Mouse (Mus musculus): Measurements from ENCODE around the gene Cacna2d3.

Gene Cacna2d3

DNA sequence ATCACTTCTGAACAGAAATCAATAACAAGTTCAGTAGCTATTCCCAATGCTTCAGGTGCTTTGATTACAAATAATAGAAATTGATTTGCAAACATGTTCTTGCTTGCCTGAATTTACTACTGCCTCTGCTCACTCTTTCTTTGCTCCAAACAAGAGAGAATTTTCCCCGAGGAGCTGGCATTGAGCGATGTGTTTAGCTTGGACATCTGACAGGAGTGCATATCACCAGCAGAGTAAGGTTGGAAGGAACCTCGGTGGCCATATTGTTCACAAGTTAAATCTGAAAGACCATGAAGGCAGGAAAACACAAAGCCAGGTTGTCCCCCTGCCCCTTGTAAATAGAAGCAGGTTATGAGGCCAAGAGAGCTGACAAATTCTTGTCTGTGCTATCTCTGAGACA, 561.9 kb downstream of the Cacna2d3 start:
- no peak for DNase-seq (ENCODE audit: low spot score)

DNA sequence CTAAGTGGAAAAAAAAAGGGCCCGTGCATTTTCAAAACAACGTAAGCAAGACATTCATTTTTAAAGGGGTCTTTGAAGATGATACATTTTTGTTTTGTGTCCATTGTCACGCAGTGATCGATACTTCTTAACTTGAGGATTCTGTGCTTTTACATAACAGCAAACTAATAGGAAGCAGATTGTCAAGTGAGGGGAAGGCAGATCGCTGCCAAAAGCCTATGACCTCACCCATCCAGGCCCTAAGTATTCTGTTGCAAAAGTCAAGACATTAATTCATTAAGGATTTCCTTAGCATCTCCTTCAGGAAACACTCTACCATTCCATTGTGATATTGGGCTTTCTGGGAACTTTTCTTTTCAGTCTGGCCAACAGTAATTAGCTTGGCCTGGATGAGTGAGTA, 564.6 kb downstream of the Cacna2d3 start:
- DNase-seq (ENCODE audit: low spot score), result no peak

DNA sequence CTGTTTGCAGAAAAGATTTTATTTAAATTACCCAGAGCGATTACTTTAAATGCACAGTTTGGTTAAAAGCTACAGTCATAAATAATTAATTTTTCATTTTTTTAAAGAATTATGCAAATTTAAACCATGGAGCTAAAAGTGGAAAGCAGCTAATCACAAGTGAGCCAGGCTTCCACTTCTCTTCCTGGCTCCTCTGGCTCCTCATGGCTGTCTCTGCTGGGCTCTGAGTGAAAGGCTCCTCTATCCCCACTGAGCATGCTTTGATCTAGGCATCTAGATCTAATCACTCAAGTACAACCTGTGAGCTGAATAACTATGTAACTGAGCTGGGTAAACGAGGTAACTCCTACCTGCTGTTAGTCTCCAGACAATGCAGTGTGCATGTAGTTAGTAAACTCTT, 577.5 kb downstream of the Cacna2d3 start:
- DNase-seq (ENCODE audit: low spot score), result no peak

DNA sequence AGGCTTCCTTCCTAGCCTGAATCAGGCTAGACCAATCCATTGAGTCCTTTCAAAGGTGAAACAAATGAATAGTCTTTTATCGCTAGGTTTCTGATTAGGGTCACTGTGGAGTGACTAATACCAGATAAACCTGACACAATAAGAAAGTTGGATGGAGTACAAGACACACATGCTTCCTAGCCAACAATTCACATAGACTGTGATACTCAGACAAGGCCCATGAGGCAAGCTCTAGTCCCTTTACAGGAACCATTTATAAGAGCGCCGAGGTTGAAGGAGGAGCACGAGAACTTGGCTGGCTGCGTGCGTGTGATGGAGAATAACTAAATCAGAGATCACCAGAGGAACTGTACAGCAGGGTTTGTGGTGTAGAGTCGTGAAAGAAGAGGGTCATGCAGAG, 584.0 kb downstream of the Cacna2d3 start:
- no peak for DNase-seq (ENCODE audit: low spot score)

DNA sequence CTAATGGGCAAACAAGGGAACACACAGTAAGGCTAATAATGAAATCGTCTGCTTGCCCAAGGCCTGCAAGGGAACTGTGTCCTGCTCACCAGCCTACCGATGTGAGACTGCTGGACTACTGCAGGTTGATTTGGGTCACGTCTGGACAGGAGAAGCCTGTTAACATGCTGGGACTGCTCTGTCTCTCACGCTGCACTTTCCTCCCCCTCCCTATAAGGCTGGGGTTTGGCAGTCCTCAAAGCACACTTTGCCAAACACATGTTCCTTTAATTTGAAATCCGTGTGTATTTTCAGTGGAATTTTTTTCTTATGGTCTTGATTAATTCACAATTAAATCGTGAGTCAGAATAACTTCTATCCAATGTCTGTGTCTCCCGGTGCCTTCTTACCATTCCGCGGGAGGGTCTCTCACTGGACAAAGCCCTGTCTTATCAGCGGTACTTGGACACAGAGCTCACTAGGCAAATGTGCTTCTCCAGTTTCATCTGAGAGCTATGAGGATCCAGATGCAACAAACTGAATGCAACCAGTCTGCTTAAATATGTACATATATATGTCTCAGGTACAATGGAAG, 584.6 kb downstream of the Cacna2d3 start:
- no peak for DNase-seq (ENCODE audit: low spot score)

DNA sequence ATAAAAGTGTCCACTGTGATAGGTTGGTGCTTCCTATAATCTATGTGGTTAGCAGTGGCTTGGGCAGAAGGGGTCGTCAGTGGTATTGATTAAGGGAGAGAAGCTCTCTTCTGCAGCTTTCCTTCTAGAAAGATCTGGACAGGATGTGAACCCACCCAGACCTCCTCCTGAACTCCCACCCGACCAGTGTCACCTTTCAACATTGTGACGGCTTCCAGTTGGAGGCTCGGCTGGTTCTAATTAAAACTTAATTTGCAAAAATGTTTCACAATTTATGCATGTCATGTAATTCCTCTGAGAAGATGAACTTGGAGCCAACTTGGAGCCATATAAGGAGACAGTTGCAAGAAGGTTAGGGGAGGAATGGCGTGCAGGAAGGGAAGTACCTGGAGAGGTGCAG, 586.8 kb downstream of the Cacna2d3 start:
- DNase-seq (ENCODE audit: low spot score), result no peak

DNA sequence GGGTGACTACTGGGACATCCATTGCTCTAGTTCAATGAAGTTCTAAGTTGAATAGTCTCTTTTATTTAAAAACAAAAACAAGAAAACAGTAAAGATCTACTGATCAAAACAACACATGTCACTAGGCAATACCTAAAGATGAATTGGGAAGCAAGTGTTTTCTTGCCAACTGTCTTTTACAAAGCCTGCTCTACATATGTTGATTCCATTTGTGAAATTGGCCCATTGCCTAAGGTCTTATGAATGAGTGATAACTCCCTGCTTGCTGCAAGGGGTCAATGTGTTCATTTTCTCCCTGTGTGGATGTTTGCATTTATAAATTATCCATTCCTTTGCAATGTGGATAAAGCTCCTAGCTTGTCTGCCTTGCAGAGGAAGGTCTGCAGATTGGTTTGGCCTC, 591.2 kb downstream of the Cacna2d3 start:
- DNase-seq (ENCODE audit: low spot score), result no peak

DNA sequence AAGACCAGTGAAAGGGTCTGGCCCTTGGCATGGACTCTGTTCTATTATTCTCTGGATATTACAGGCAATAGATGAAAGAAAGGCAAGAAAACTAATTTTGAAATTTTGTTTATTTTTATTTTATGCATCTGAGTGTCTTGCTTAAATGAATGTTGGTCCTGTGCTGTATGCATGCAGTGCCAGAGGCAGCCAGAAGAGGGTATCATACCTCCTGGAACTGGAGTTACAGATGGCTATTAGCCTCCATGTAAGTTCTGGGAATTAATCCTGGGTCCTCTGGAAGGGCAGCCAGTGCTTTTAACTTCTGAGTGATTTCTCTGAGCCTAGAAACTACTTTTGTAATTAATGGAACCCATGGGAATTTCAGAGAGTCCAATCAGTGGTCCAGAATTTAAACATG, 597.8 kb downstream of the Cacna2d3 start:
- no peak for DNase-seq (ENCODE audit: low spot score)

DNA sequence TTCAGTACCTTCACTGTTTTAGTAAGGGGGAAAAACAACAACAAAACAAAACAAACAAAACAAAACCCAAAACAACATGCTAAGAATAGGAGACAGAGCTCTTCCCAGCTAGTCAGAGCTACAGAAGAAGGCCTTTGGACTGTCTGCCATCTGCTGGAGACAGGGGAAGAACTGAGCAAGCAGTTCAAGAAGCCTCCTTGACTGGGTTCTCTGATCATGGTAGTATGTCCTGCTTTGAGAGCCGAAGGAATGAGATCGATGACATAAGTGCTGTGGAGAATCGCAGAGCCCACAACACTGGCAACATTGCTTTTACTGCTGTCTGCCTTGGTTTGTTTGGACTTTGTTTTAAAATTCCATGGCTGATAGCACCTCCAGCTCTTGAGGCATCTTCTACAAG, 598.9 kb downstream of the Cacna2d3 start:
- DNase-seq (ENCODE audit: low spot score), result no peak

DNA sequence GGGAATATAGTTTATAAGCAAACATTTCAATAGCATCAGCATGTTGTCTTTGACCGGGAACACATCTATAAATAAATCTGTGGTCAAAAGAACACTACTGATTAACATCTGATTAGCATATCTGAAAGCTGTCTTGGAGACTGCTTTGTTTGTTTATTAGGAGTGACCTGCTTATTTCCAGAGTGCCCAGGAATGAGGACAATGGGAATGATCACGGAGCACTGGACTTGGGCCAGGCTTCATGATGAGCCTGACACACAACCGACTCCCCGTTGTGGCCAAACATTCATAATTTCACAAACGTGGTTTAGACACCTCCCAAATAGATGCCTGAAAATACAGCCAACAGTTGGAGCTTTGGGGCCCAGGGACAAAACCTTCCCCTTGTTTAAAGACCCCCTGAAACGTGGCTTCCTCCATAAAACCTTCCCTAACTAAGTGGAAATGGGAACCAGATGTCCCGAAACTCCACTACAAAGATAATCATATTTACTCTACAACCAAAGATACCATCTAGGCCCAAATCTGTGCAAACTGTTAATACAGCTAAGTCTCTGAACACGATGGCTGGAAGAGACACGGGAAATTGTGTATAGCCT, 607.7 kb downstream of the Cacna2d3 start:
- no peak for DNase-seq (ENCODE audit: low spot score)

DNA sequence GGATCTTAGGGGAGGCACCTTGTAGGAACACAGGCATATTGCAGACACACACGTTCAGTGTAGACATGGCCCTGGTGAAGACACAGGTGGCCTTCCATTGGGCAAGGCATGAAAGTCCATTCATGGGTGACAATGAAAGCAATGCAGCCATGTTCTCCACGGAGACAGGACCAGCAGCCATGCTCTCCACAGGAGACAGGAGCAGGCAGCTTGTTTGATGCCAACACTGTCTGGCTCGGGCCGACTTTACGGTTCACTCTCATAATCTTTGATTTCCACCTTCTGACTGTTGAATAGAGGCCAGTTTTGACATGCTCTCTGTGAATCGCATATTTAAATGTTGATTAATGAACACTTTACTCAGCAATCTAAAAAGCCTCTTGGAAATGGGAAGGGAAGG, 610.0 kb downstream of the Cacna2d3 start:
- no peak for DNase-seq (ENCODE audit: low spot score)

DNA sequence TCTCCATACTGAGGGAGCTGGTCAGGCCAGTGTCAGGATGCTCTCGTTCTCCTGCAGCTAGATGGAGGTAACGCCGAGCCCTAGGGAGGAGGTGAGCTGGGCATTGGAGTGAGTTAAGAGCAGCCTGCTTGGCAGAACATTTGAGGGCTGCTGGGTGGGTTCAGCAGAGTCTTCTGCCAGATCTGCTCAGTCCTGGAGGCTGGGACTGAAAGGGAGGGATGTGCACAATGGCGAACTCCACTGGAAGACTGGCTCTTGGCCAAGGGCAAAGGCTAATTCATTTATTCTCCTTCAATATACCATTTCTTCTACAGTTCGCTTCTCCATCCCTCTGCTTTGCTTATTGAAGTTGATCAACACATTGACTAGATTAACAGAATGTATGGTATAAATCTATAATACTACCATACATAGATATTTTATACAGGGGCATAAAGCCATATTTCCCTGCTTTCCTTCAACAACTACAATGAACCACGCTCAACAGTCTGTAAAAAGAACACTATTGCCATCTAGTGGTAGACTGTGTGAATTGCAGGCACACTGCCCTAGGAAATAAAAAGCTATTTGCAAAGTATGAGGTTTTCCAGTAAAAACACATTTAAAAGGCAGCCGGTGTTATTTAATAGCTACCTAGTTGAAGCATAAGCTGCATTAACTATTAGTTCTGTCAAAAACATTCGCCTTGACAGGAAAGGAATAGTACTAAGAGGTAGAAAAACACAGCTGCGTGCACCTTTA, 611.1 kb downstream of the Cacna2d3 start:
- DNase-seq (ENCODE audit: low spot score), result no peak

DNA sequence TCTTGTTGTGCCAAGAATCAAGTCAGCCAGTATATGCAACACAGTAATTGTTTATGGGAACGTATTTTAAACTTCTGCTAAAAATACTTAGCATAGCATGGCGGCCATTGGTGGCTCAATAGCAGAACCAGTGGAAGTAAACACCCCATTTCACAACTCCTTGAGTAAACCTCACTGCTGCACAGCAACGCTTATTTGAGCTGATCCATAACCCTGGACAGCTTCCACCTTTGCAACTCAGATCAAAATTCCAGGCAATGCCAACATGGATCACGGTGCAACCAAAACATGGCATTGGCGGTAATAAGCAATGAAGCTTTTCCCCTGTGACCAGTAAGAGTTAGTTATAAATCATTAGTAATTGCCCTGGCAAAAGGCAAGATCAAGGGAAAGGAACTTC, 614.2 kb downstream of the Cacna2d3 start:
- no peak for DNase-seq (ENCODE audit: low spot score)

DNA sequence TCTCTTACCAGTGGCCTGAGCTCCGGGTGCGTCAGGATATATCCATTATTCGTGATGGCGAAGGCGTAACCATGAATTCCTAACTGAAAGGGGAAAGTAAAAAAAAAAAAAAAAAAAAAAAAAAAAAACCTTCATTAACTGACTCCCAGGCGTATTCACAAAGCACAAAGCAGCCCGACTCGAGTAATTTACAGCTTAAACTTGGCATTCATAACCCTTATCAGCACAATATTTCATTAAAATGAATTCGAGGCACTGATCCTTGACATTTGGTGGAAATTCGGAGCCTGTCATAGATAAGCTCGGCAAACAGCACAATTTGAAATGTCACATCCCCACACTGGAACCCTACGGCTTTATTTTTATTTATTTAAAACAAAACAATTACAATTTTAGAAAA, 623.9 kb downstream of the Cacna2d3 start:
- DNase-seq (ENCODE audit: low spot score), result no peak

DNA sequence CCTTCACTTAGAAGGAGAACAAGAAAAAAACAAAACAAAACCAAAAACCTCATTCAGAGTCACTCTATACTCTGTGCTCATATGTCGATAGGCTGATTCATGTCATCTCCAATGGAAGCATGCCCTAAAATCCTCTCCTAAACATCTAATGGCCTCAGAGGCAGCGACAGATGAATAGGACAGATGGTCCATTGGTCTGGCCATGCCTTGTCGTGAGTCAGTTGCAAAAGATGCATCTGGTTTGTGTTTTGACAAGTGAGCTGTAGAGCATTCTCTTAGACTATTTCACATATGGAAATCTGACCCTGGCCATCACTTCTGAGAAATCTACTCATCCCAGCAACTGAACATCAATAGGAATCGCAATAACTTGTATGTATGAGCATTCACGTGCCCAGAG, 626.2 kb downstream of the Cacna2d3 start:
- DNase-seq (ENCODE audit: low spot score), result no peak

DNA sequence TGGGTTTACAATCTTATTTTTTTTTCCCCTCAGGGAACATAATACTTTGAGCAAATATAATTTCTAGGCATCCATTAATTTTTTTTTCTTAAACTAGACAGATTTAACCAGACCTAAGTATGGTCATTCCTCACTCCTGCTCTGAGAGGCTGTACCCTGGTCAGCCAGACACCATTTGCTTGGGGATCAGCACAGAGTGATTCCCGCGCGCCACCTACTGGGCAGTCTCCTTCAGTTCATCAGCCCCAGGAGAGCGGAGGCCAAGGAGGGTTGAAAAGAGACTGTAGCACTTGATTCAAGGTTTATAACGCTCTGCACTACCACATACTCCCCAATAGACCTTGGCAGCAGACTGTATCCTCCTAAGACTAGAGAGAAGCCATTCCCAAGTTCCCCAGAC, 631.6 kb downstream of the Cacna2d3 start:
- DNase-seq (ENCODE audit: low spot score), result peak; percentile 33

DNA sequence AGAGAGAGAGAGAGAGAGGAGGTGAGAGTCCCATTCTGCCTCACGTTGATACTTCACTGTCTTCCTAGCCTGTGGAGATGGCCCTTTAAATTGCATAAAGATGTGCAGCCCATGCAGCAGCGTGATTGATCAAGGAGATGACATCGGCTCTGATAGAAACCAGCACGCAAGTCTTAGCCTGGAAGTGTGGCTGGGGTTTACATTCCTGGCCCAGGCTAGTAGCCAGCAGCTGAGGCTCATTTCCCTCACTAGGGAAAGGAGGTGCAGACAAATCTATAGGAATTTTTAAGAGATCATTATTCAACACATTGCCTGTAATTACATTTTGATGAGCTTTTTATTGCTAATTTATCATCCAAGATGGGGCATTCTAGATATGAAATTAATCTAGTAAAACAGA, 635.1 kb downstream of the Cacna2d3 start:
- DNase-seq (ENCODE audit: low spot score), result no peak

DNA sequence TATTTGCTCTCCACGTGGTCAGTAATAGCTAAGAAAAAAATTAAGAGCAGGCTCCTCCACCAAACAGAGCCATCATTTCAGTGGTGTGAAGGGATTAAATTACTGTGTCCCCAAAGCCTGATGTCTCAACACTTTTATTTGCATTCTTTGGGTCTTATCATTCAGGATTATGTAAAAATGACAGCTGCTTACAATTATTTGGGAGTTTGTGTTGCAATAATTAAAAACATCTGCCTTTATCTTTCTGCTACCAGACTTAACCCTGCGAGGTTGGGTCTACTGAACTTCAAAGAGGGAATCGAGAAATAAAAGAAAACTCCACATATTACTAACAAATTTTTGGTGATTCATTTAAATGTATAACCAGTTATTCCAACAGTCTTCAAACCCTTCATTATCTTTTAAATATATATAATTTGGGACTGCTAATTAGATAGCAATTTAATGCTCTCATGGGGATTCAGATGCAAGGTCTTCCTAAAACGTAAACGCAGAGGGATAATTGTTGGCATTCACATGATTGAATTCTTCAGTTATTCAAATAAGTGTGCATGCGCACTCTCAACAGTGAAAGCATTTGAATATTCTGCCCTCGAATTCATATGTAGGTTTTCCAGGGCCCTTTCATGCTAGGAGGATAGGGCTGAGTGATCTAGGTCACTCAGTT, 636.0 kb downstream of the Cacna2d3 start:
- DNase-seq (ENCODE audit: low spot score), result no peak

DNA sequence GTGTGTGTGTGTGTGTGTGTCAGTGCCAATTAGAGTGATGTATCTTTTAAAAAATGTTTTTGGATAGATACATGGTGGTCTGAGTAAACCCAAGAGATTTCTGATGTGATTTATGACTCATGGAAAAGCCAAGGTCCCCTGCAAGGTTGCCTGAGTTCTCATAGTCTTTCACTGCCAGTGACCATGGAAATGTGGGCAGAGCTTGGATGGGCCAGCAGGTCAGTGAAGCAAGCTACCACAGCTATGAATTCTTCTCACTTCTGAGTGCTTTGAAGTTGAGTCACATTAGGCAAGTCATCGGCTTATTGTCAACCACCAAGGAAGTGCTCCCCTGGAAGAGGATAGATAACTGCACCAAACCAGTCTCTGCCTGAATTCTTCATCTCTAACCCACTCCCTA, 639.5 kb downstream of the Cacna2d3 start:
- no peak for DNase-seq (ENCODE audit: low spot score)

DNA sequence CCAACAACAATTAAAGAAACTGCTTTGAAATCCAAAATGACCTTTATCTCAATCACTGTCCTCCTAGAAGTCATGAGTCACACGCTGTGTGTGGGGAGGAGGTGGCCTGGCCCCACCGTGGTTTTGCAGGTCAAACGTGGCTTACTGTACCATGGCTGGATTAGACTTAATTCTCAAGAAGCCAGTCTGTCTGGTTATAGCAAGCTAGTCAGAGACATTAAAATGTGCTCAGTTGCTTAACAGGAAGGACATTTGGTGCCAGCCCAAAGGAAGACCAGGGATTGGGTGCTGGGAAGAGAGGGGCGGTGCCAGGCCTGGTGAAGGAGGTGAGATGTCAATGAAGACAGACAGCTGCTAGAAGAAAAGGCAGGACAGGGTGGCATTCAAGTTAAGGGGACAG, 641.0 kb downstream of the Cacna2d3 start:
- no peak for DNase-seq (ENCODE audit: low spot score)

DNA sequence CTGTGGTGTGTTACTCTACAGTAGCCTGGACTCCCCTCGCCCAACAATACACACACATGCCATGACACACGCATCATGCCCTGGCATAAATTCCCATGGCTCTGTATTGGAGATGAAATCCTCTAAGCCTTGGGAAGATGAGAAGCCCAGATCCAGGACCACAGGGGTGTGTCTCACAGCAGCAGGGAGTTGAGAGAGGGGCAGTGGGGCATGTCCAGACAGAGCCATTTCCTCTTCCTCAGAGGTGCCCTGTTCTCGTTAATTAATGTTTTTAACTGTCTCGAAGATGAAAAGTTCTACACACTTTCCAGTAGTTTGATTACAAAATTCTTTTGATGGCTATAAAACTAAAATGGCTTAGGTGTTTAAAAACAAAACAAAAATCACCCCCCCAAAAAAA, 641.4 kb downstream of the Cacna2d3 start:
- no peak for DNase-seq (ENCODE audit: low spot score)

DNA sequence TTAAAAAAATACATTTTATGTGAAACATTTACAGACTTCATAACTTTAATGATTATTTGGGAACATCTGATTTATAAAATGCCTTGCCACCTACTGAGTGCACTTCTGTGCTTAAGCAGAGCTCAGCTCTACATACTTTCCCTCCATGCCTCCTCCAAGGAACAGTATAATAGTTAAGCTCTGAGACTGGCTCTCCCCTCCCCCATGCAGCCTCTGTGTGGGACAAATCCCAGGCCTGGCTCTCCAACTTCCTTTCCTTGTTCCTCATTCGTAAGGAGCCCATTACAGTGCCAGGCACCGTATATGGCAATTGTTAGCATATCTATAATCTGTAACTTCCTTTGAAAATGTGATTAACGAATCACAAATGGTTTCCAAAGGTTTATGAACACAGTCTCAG, 644.2 kb downstream of the Cacna2d3 start:
- DNase-seq (ENCODE audit: low spot score), result no peak

DNA sequence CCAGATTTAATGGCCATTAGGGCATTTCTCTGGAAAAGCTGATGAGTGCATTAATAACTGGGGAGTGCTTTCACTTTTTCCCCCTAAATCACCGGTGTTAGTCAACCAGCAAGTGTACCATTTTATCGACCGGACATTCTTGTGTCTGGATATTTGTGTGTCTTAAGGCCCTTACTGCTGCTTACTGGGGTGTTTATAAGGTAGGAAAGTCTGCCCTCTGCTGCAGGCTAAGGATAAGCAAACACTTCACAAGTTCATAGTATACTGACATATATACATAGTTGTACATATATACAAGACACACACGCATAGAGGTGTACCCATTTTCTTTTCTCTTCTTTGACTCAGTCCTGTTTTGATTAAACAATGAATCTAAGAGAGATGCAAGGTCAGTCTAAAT, 647.9 kb downstream of the Cacna2d3 start:
- no peak for DNase-seq (ENCODE audit: low spot score)
